Mouse (Mus musculus): Measurements from ENCODE around the gene Lingo3. TPM values are rescaled to one million over a fixed set of nuclear protein-coding genes. Genes with fewer than 3 reads are reported as not detected.

Lingo3 gene
- polyA plus RNA-seq (2012): 0.05 and 0.24 TPM in 2 replicates

GRCm38 (mm10) chr10:80843931-80844547 lies at the start of gene Lingo3:
Gene Lingo3, minus strand, starts transcription at chr10:80844039.

GRCm38 (mm10) chr10:80871581-80871980 lies 27.7 kb upstream of the Lingo3 start, which contains the start of gene Tmprss9:
Gene Tmprss9, plus strand, starts transcription at chr10:80871848.

GRCm38 (mm10) chr10:80854913-80855748 lies 11.3 kb upstream of the Lingo3 start, which contains the start of the genes Lsm7 and Sppl2b:
Gene Lsm7, minus strand, starts transcription at chr10:80855209.
Gene Sppl2b, plus strand, starts transcription at chr10:80855275.

GRCm38 (mm10) chr10:80826151-80827062 lies 17.4 kb downstream of the Lingo3 start, which contains the start of gene Oaz1:
Gene Oaz1, plus strand, starts transcription at chr10:80826656.

GRCm38 (mm10) chr10:80813366-80813765 lies 30.5 kb downstream of the Lingo3 start, which contains the start of gene Jsrp1:
Gene Jsrp1, minus strand, starts transcription at chr10:80813498.

GRCm38 (mm10) chr10:80804916-80805315 lies 38.9 kb downstream of the Lingo3 start, which contains the start of gene Amh:
Gene Amh, plus strand, starts transcription at chr10:80805243.

GRCm38 (mm10) chr10:80798150-80799006 lies 45.5 kb downstream of the Lingo3 start, which contains the start of the genes Sf3a2 and Plekhj1:
Gene Sf3a2, plus strand, starts transcription at chr10:80798198.
Gene Plekhj1, minus strand, starts transcription at chr10:80798626.

Other genes starting within 250 kb of the Lingo3 start
- gene Scamp4, start 241.2 kb downstream of the Lingo3 start, polyA plus RNA-seq (2012): 86.8 and 101 TPM in 2 replicates
- 13.4 and 15.6 TPM in 2 replicates for gene Adat3, start 241.2 kb downstream of the Lingo3 start, polyA plus RNA-seq (2012)
- 1.1 and 1.3 TPM in 2 replicates for gene Gm49322, start 238.0 kb downstream of the Lingo3 start, polyA plus RNA-seq (2012)
- 452 and 519 TPM in 2 replicates for gene Csnk1g2, start 221.2 kb downstream of the Lingo3 start, polyA plus RNA-seq (2012)
- gene Btbd2, start 187.0 kb downstream of the Lingo3 start, polyA plus RNA-seq (2012): 133 and 134 TPM in 2 replicates
- 370 and 381 TPM in 2 replicates for gene Mknk2, start 165.9 kb downstream of the Lingo3 start, polyA plus RNA-seq (2012)
- gene Mob3a, start 142.1 kb downstream of the Lingo3 start, polyA plus RNA-seq (2012): 37.5 and 39.8 TPM in 2 replicates
- gene Izumo4, start 141.9 kb downstream of the Lingo3 start, polyA plus RNA-seq (2012): 8.4 and 16.4 TPM in 2 replicates
- 28.2 and 36.4 TPM in 2 replicates for gene Ap3d1, start 101.8 kb downstream of the Lingo3 start, polyA plus RNA-seq (2012)
- gene Dot1l, start 88.8 kb downstream of the Lingo3 start, polyA plus RNA-seq (2012): 125 and 175 TPM in 2 replicates
- 664 and 723 TPM in 2 replicates for gene Sf3a2, start 45.8 kb downstream of the Lingo3 start, polyA plus RNA-seq (2012)
- gene Plekhj1, start 45.4 kb downstream of the Lingo3 start, polyA plus RNA-seq (2012): 278 and 319 TPM in 2 replicates
- 2.5 and 3.9 TPM in 2 replicates for gene Amh, start 38.8 kb downstream of the Lingo3 start, polyA plus RNA-seq (2012)
- gene Jsrp1, start 30.5 kb downstream of the Lingo3 start, polyA plus RNA-seq (2012): 0.26 and 2.1 TPM in 2 replicates
- gene Oaz1, start 17.4 kb downstream of the Lingo3 start, polyA plus RNA-seq (2012): 4,386 and 4,591 TPM in 2 replicates
- 214 and 288 TPM in 2 replicates for gene Lsm7, start 11.2 kb upstream of the Lingo3 start, polyA plus RNA-seq (2012)
- gene Sppl2b, start 11.2 kb upstream of the Lingo3 start, polyA plus RNA-seq (2012): 109 and 110 TPM in 2 replicates
- gene Tmprss9, start 27.8 kb upstream of the Lingo3 start, polyA plus RNA-seq (2012): 0.01 and 0.02 TPM in 2 replicates
- gene Timm13, start 56.9 kb upstream of the Lingo3 start, polyA plus RNA-seq (2012): 320 and 356 TPM in 2 replicates
- 66.5 and 79.9 TPM in 2 replicates for gene Lmnb2, start 74.2 kb upstream of the Lingo3 start, polyA plus RNA-seq (2012)
- 115 and 126 TPM in 2 replicates for gene Gadd45b, start 86.0 kb upstream of the Lingo3 start, polyA plus RNA-seq (2012)
- 0.65 and 0.67 TPM in 2 replicates for gene Gng7, start 170.9 kb upstream of the Lingo3 start, polyA plus RNA-seq (2012)
- 0.02 TPM in 1 of 2 replicates, not detected in the other for gene Diras1, start 181.6 kb upstream of the Lingo3 start, polyA plus RNA-seq (2012)
- 8.5 and 9.1 TPM in 2 replicates for gene Slc39a3, start 193.4 kb upstream of the Lingo3 start, polyA plus RNA-seq (2012)
- gene Sgta, start 216.1 kb upstream of the Lingo3 start, polyA plus RNA-seq (2012): 180 and 187 TPM in 2 replicates
- gene Thop1, start 226.0 kb upstream of the Lingo3 start, polyA plus RNA-seq (2012): 82.5 and 89.0 TPM in 2 replicates

Measured in megakaryocyte-erythroid progenitor cell, adult 5 weeks (primary cell).